8 mouse cellular contexts compared by ENCODE assay signal in genomic region chr9:70207151-70207831, GRCm38 (mm10). TPM values are rescaled to one million over a fixed set of nuclear protein-coding genes. Genes with fewer than 3 reads are reported as not detected.
DNase-seq lines count a peak whose midpoint lies in the region; ATAC-seq and TF ChIP-seq lines count a peak whose summit lies in the region.

Gene Myo1e (plus strand): TSS chr9:70207350.

- peak within 1 kb of the TSS; percentile 58 for H3K4me3 ChIP-seq in hindbrain, embryonic 12.5 days
- peak within 1 kb of the TSS; percentile 82 for H3K4me3 ChIP-seq in lung, postnatal 0 days (ENCODE audit: low read depth, low read length)

- TF ChIP-seq CTCF in lung, postnatal 0 days (IDR thresholded peaks at IDR 0.05) = no peak

- H3K4me1 ChIP-seq in hindbrain, embryonic 12.5 days = peaks cover 20% of the 10 kb centered on the region
- peaks cover 13% of the 10 kb centered on the region for H3K4me1 ChIP-seq in lung, postnatal 0 days (ENCODE audit: insufficient read depth, low read depth, low read length)

- WGBS in hindbrain, embryonic 12.5 days = under 1% methylated on average over 43 of the region's 43 CpGs
- 2% methylated on average over 43 of the region's 43 CpGs for WGBS in lung, postnatal 0 days

- no peaks in the 10 kb centered on the region for H3K9me3 ChIP-seq in hindbrain, embryonic 12.5 days (replicated peaks)
- H3K9me3 ChIP-seq in lung, postnatal 0 days (ENCODE audit: low read length) = no peaks in the 10 kb centered on the region

- H3K4me2 ChIP-seq in hindbrain, embryonic 12.5 days (replicated peaks) = peak within 1 kb of the TSS; percentile 98
- peak within 1 kb of the TSS; percentile 71 for H3K4me2 ChIP-seq in lung, postnatal 0 days (replicated peaks; ENCODE audit: low read depth, low read length)

- H3K36me3 ChIP-seq in hindbrain, embryonic 12.5 days = no peaks in the 10 kb centered on the region
- H3K36me3 ChIP-seq in lung, postnatal 0 days (ENCODE audit: insufficient read depth, low read length) = no peaks in the 10 kb centered on the region

- peak within 1 kb of the TSS; percentile 68 for H3K27ac ChIP-seq in hindbrain, embryonic 12.5 days
- H3K27ac ChIP-seq in lung, postnatal 0 days (ENCODE audit: low read length) = peak within 1 kb of the TSS; percentile 96

- TF ChIP-seq EP300 in lung, postnatal 0 days (IDR thresholded peaks at IDR 0.05) = peak; percentile 36; the same call in 1 of the 2 replicates

- ATAC-seq in hindbrain, embryonic 12.5 days (ENCODE audit: low FRiP score) = peak; percentile 95
- peak; percentile 92 for ATAC-seq in lung, postnatal 0 days

- DNase-seq in NIH3T3 (ENCODE audit: low read depth) = peak; percentile 95
- DNase-seq in cerebellum, adult 9-11 months = peak; percentile 63
- peak; percentile 87 to 88 for DNase-seq in frontal cortex, postnatal 14 days (ENCODE audit: low spot score in 2 of 2)
- DNase-seq in layer of hippocampus, postnatal 10 days (ENCODE audit: low spot score in 2 of 2) = peak; percentile 76 to 86
- DNase-seq in lung, postnatal 0 days (ENCODE audit: low spot score) = peak; percentile 98
- peak; percentile 77 for DNase-seq in ovary, postnatal 10 days (ENCODE audit: low spot score)
- DNase-seq in thymus, postnatal 0 days (ENCODE audit: low spot score) = peak; percentile 50

- H3K27me3 ChIP-seq in hindbrain, embryonic 12.5 days = peaks cover 6% of the 10 kb centered on the region; the same call in 1 of the 2 replicates
- H3K27me3 ChIP-seq in lung, postnatal 0 days (replicated peaks; ENCODE audit: insufficient read depth, low read length) = no peaks in the 10 kb centered on the region

- peak within 1 kb of the TSS; percentile 65 for H3K9ac ChIP-seq in hindbrain, embryonic 12.5 days
- H3K9ac ChIP-seq in lung, postnatal 0 days (replicated peaks; ENCODE audit: low read depth) = peak within 1 kb of the TSS; percentile 74

RNA-seq across cellular contexts. Expression of gene Myo1e, which starts in this region (rescaled TPM):
- 16.2 and 17.9 TPM in 2 replicates for polyA plus RNA-seq in hindbrain, embryonic 12.5 days (2016; fragmentation: Nextera tagmentation; extraction: Ambion mirVana)
- 1 to 10 TPM; 7.6 to 8.8 TPM for total RNA-seq in layer of hippocampus, postnatal 10 days (2021)
- 36.0 and 43.0 TPM in 2 replicates for polyA plus RNA-seq in lung, postnatal 0 days (2015; fragmentation: Nextera tagmentation; extraction: Ambion mirVana)
- 5.5 and 6.1 TPM in 2 replicates for polyA plus RNA-seq in thymus, postnatal 0 days (2015; fragmentation: Nextera tagmentation; extraction: Ambion mirVana)

Comparison
In these comparisons a context has a peak if more than half of its experiments do, and no peak if none do; other contexts are left out.
1. Peak in every context shown above with its lines: DNase-seq, ATAC-seq, H3K4me3 ChIP-seq and H3K27ac ChIP-seq.